Mouse (Mus musculus): ENCODE data around the gene Igf2bp1. TPM values are rescaled to one million over a fixed set of nuclear protein-coding genes. Genes with fewer than 3 reads are reported as not detected.
"Not testable (repeated sequence)": the region's sequence is repeated elsewhere in the genome, so short reads cannot be mapped to it uniquely, and the experiment has no call there.

Igf2bp1 gene
- total and polyA plus RNA-seq, 2 experiments from 2014 or later = 3.4 to 4.5 TPM

DNA sequence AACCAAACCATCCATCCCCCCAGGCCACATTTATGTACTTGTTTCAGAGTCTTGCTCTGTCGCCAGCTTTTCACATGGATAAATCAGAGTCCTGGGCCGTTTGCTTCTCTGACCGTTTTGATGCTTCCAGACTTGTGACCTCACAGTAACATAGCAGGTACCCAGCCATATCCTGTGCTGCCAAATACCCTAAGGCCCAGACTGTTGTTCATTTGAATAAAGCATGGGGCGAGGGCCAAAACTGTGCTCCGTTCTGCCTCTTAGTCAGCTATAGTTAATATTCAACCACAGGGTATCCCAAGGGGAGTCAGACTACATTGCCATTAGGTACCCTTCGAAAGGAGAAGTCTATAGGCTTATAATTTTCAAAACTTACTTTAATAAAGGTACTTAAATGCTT lies 69.3 kb downstream of the Igf2bp1 start:
- Histone ChIP-seq H3K4me2 (ENCODE audit: low read depth, low read length) (no peak overlapping the region), H3K4me3 (ENCODE audit: low read depth, low read length) (no peak overlapping the region), H3K27ac (ENCODE audit: low read depth) (no peak overlapping the region), H3K36me3 (replicated peaks; ENCODE audit: control insufficient read depth, insufficient read depth, low read length) (no peaks in the 10 kb centered on the region), H3K9me3 (replicated peaks; ENCODE audit: control insufficient read depth, low read length) (no peaks in the 10 kb centered on the region), H3K9ac (replicated peaks; ENCODE audit: low read depth, low read length) (no peak overlapping the region), H3K27me3 (ENCODE audit: control insufficient read depth, insufficient read depth, low read length) (no peaks in the 10 kb centered on the region), H3K4me1 (ENCODE audit: control insufficient read depth, insufficient read depth) (no peaks in the 10 kb centered on the region)
- no peak for ATAC-seq (ENCODE audit: insufficient read depth, low read depth)
- no peak for DNase-seq (ENCODE audit: low spot score)
- no peak for TF ChIP-seq EP300 (IDR thresholded peaks at IDR 0.05; ENCODE audit: low read depth)
- TF ChIP-seq CTCF (IDR thresholded peaks at IDR 0.05; ENCODE audit: low read depth) = no peak
- WGBS = 80% methylated on average over 6 of the region's 6 CpGs

- 71% methylated on average over 8 of the region's 10 CpGs for WGBS
- not testable (repeated sequence) for DNase-seq (ENCODE audit: low spot score); ATAC-seq (ENCODE audit: insufficient read depth, low read depth)
Measured at GRCm38 (mm10) chr11:95932168-95932567, 73.6 kb downstream of the Igf2bp1 start.

GRCm38 (mm10) chr11:95926398-95926797 lies 79.3 kb downstream of the Igf2bp1 start:
- H3K4me2 ChIP-seq (ENCODE audit: low read depth, low read length) = no peak overlapping the region
- no peak overlapping the region for H3K27ac ChIP-seq (ENCODE audit: low read depth)
- DNase-seq (ENCODE audit: low spot score) (no peak), ATAC-seq (ENCODE audit: insufficient read depth, low read depth) (no peak)
- no peaks in the 10 kb centered on the region for H3K4me1 ChIP-seq (ENCODE audit: control insufficient read depth, insufficient read depth)
- H3K4me3 ChIP-seq (ENCODE audit: low read depth, low read length) = no peak overlapping the region
- H3K27me3 ChIP-seq (ENCODE audit: control insufficient read depth, insufficient read depth, low read length) = 0 out of 2 replicates have a peak, but pooled peaks cover 4% of the 10 kb centered on the region
- H3K9me3 ChIP-seq (replicated peaks; ENCODE audit: control insufficient read depth, low read length) = peaks cover 13% of the 10 kb centered on the region; the same call in 1 of the 2 replicates
- H3K9ac ChIP-seq (replicated peaks; ENCODE audit: low read depth, low read length) = no peak overlapping the region
- TF ChIP-seq CTCF (IDR thresholded peaks at IDR 0.05; ENCODE audit: low read depth) = no peak
- no peak for TF ChIP-seq EP300 (IDR thresholded peaks at IDR 0.05; ENCODE audit: low read depth)
- no peaks in the 10 kb centered on the region for H3K36me3 ChIP-seq (replicated peaks; ENCODE audit: control insufficient read depth, insufficient read depth, low read length)
- WGBS = 61% methylated on average over 4 of the region's 4 CpGs

More at GRCm38 (mm10) chr11:95932168-95932567, 73.6 kb downstream of the Igf2bp1 start:
- not testable (repeated sequence) for H3K36me3 ChIP-seq (replicated peaks; ENCODE audit: control insufficient read depth, insufficient read depth, low read length); H3K9ac ChIP-seq (replicated peaks; ENCODE audit: low read depth, low read length); H3K9me3 ChIP-seq (replicated peaks; ENCODE audit: control insufficient read depth, low read length); H3K27ac ChIP-seq (ENCODE audit: low read depth); H3K4me2 ChIP-seq (ENCODE audit: low read depth, low read length); H3K27me3 ChIP-seq (ENCODE audit: control insufficient read depth, insufficient read depth, low read length); H3K4me3 ChIP-seq (ENCODE audit: low read depth, low read length); H3K4me1 ChIP-seq (ENCODE audit: control insufficient read depth, insufficient read depth)

GRCm38 (mm10) chr11:95925976-95926375 lies 79.8 kb downstream of the Igf2bp1 start:
- no peak for DNase-seq (ENCODE audit: low spot score)
- no peak for ATAC-seq (ENCODE audit: insufficient read depth, low read depth)
- no peak for TF ChIP-seq EP300 (IDR thresholded peaks at IDR 0.05; ENCODE audit: low read depth)
- no peak for TF ChIP-seq CTCF (IDR thresholded peaks at IDR 0.05; ENCODE audit: low read depth)

DNA sequence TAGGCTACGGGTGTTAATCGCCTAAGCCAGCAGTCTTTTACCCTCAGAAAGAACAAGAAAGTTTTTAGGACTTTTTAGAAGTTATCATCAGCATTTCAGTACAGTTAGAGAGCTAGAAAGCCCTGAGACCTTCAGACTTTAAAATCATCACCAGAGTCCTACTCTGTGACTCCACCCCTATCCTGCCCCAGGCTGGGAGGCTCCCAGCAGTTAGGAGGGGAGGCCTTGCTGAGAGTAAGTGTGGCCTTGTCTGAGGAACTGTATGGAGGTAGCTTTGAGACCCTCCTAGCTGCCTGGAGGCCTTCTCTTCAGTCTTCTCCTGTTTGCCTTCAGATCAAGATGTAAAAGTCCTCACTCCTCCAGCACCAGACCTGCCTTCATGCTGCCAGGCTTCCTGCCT lies 81.5 kb downstream of the Igf2bp1 start:
- TF ChIP-seq CTCF (IDR thresholded peaks at IDR 0.05; ENCODE audit: low read depth) (no peak), EP300 (IDR thresholded peaks at IDR 0.05; ENCODE audit: low read depth) (no peak)
- Histone ChIP-seq H3K36me3 (replicated peaks; ENCODE audit: control insufficient read depth, insufficient read depth, low read length) (no peaks in the 10 kb centered on the region), H3K4me2 (ENCODE audit: low read depth, low read length) (no peak overlapping the region), H3K27ac (ENCODE audit: low read depth) (no peak overlapping the region), H3K4me3 (ENCODE audit: low read depth, low read length) (no peak overlapping the region), H3K9me3 (replicated peaks; ENCODE audit: control insufficient read depth, low read length) (peaks cover 13% of the 10 kb centered on the region; the same call in 1 of the 2 replicates), H3K9ac (replicated peaks; ENCODE audit: low read depth, low read length) (no peak overlapping the region), H3K27me3 (ENCODE audit: control insufficient read depth, insufficient read depth, low read length) (peaks cover 17% of the 10 kb centered on the region; the same call in 1 of the 2 replicates), H3K4me1 (ENCODE audit: control insufficient read depth, insufficient read depth) (no peaks in the 10 kb centered on the region)
- no peak for ATAC-seq (ENCODE audit: insufficient read depth, low read depth)
- DNase-seq (ENCODE audit: low spot score) = no peak
- WGBS = 49% methylated on average over 2 of the region's 2 CpGs

More at GRCm38 (mm10) chr11:95925976-95926375, 79.8 kb downstream of the Igf2bp1 start:
- H3K4me3 ChIP-seq (ENCODE audit: low read depth, low read length) = no peak overlapping the region
- peaks cover 13% of the 10 kb centered on the region; the same call in 1 of the 2 replicates for H3K9me3 ChIP-seq (replicated peaks; ENCODE audit: control insufficient read depth, low read length)
- no peak overlapping the region for H3K27ac ChIP-seq (ENCODE audit: low read depth)
- 92% methylated on average over 5 of the region's 5 CpGs for WGBS
- H3K4me1 ChIP-seq (ENCODE audit: control insufficient read depth, insufficient read depth) = no peaks in the 10 kb centered on the region
- H3K4me2 ChIP-seq (ENCODE audit: low read depth, low read length) = no peak overlapping the region
- 0 out of 2 replicates have a peak, but pooled peaks cover 4% of the 10 kb centered on the region for H3K27me3 ChIP-seq (ENCODE audit: control insufficient read depth, insufficient read depth, low read length)
- no peaks in the 10 kb centered on the region for H3K36me3 ChIP-seq (replicated peaks; ENCODE audit: control insufficient read depth, insufficient read depth, low read length)
- no peak overlapping the region for H3K9ac ChIP-seq (replicated peaks; ENCODE audit: low read depth, low read length)

DNA sequence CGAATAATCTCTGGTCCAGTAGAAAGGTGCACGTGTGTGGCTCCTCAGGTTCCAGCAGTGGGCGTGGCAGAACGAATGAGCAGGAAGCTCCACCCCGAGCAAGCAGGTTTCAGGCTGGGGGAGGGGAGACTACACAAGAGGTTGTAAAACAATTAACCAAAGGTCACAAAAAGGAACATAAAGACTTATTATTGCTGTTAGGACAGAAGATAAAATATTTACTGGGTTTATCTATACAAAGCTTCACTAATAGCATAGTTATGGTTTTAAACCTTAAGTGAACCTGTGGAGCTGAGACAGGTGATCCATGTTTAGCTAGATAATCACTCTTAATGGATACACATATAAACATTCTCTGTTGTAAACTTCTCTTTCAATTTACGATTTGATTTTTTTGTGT lies 82.3 kb downstream of the Igf2bp1 start:
- H3K9ac ChIP-seq (replicated peaks; ENCODE audit: low read depth, low read length); H3K36me3 ChIP-seq (replicated peaks; ENCODE audit: control insufficient read depth, insufficient read depth, low read length); H3K27ac ChIP-seq (ENCODE audit: low read depth); H3K4me1 ChIP-seq (ENCODE audit: control insufficient read depth, insufficient read depth); H3K4me2 ChIP-seq (ENCODE audit: low read depth, low read length); ATAC-seq (ENCODE audit: insufficient read depth, low read depth); DNase-seq (ENCODE audit: low spot score); H3K4me3 ChIP-seq (ENCODE audit: low read depth, low read length): not testable (repeated sequence)
- Histone ChIP-seq H3K27me3 (ENCODE audit: control insufficient read depth, insufficient read depth, low read length) (peaks cover 23% of the 10 kb centered on the region; the same call in 1 of the 2 replicates), H3K9me3 (replicated peaks; ENCODE audit: control insufficient read depth, low read length) (peaks cover 13% of the 10 kb centered on the region; the same call in 1 of the 2 replicates)
- 6% methylated on average over 3 of the region's 6 CpGs for WGBS

All from heart, postnatal 0 days (tissue).